Mouse (Mus musculus) frontal cortex, postnatal 25 days (tissue): ENCODE data around the gene Atp13a4.

ENCODE experiments used
- DNase-seq, 2 experiments: peaks; one replicate each; pipeline ENCODE4 v3.0.0; 2022; ENCODE audit warnings: low spot score in 2 of 2

Atp13a4 gene

DNA sequence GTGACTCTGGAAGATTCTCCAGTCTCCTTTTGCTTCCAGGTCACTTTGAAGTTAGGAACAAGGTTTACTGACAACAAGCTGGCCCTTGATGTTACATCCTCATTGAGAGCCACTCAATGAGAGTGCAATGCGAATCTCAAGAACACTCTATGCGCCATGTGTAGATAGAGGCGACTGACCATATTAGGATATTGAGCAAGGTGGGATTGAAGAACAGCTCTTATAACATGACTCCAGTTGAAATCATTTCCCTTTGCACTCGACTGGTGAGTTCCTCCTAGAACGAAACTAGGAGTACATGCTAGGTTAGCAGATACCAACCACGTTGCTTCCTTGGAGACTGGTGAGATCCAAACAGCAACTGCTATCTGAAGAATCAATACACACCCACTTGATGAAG, 64.3 kb downstream of the Atp13a4 start:
- no peak for DNase-seq

DNA sequence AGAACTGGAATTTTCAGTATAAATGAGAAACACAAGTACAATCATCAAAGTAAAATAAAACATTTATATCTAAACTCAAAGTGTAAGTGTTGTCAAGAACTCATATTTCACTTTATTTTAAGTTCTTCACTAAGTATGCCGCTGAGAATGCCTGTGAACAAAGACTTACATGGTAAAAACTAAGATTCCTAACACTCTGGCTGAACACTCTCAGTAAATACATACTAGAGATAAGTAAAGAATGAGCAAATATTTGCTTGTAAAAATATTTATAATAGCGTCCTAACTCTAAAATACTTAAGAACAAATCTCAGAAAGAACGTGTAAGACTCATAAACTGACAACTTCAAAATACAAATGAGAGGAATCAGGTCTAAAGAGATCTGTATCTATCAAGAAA, 80.9 kb downstream of the Atp13a4 start:
- no peak for DNase-seq

DNA sequence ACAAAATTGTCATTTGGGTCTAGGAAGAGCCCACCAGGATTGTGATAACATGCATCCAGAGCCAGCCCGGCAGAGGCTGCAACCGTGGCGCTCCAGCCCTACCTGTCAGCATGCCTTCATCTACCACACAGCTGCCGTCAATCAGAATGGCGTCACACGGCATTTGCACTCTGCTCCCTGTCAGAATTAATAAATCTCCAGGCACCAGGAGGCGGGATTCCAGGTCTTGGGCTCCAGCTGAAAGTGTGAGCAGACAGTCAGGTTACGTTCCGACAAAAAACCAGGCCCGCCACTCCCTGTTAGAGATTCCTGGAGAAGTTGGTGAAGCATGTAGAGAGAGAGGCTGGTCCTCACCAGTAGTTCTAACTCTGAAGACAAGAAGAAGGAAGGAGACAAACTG, 85.3 kb downstream of the Atp13a4 start:
- no peak for DNase-seq

DNA sequence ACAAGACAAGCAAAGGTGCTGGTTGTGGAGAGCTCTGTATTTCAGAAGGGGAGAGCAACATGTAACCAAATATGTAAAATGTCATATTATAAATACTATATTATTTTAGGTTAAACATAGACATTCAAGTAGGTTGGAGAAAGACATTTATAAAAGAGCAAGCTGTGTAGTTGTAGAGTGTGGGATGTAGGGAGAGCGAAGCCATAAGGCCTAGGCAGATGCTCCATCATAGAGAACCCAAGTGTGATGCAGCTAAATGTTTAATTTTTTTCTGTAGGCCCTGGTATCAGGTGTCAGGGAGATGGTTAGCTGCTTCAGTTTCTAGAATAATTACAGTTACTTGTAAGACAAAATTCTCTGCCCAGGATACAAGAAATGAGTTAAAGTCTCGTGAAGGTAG, 87.8 kb downstream of the Atp13a4 start:
- DNase-seq: no peak

DNA sequence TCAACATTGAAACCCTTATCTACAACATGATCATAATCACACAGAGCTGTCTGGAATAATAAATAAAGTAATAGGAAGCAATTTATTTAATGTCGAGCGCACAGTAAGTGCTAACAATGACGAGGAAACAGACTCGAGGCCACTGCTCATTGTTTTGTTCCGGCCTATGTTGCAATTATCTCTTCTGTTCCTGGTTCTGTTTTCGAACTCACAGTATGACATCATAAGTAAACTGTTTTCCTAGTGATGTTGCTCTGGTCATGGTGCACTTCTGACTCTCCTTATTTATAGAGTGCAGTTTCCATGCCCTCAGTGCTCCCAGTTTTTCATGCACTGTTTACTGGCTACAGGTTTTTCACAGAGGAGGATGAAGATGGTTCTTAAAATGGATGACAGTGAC, 91.4 kb downstream of the Atp13a4 start:
- no peak for DNase-seq

DNA sequence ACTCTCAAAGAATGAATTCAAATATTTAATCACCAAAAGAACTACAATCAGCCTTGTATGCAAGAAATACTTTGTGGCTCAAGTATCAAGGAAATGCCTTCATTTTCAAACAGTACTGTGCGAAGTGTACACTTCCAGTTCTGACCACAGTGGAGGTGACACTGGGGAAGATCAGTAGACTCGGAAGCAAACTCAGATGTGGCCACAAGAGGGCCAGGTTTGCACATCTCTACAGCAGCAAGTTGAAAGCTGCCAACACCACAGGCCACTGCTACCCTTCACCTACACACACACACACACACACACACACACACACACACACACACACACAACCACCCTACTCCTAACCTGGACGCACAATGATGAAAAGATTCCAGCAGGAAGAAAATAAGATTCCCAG, 93.0 kb downstream of the Atp13a4 start:
- peak in 1 of 2 experiments; percentile 19 for DNase-seq

DNA sequence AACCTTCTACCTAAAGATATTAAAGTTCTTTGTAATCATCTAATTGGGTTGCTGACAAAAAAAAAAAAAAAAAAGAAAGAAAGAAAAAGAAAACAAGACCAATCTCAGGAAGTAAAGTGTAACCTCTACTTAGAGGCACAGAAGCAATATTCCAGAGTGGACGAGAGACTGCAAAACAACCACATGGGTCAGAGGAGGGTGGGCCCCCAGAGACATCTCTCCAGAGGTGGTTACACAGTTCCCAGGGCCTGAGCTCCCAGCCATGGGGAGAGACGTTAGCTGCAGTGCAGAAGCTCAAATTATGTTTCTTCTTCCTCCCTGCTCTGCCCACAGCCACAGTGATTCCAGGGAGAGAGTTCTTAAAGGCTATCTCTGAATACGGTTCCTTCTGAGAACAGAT, 102.5 kb downstream of the Atp13a4 start:
- DNase-seq: no peak

DNA sequence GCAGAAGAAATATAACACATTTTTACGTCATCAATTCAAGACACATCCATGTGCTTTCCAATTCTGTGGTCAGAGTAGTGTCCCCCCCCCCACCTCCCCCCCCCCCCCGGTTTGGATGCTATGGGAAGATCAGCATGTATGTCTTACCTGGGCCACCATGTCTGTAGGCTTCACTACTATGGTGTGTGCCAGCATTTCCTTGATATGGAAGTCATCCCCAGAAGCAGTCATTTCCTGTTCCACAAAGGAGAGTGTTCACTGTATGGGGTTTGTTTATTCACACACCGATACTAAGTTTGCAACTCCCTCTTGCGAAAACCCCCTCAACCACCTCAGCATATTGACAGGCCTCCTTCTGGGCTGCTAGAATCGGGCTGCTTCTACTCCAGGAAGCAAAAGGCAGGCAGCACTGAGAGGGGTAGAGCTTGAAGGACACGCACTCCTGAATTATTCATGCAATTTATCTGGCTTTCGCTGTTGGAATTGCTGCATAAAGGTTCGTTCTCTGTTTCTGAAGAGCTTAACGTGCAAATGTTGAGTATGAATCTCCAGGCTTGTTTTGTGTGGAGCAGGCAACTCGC, 103.2 kb downstream of the Atp13a4 start:
- no peak for DNase-seq

DNA sequence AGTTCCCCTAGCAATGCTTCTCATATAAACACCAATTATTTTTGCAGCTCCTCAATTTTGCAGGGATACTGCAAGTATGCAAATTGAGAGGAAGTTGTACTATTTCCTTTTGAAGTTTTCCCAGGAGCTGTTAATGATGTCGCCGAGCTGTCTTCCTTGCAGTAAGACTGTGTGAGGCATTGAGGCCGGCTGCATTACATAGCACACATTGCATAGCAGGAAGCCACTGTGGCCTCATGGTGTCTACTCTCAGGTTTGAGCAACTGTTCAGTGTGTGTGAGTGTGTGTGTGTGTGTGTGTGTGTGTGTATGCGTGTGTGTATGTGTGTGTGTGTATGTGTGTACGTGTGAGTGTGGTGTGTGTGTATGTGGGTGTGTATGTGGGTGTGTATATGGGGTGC, 106.6 kb downstream of the Atp13a4 start:
- no peak for DNase-seq

DNA sequence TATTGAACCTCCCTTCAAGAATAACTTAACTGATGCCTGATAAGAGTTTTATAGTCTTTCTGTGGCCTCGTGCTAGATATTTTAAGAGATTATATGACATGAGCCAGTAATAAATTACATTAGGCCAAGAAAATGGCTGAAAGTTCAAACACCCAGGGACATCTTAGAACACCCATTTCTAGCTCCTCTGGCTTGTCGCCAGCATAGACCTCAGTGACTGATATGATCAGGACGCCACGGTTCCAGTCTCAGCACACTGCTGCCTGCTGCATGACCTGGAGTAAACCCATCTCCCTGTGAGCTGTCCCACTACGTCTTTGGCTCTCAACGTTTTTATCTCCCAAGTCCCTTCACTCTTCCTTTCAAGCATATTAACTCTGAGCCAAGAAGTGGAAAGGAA, 108.9 kb downstream of the Atp13a4 start:
- no peak for DNase-seq

DNA sequence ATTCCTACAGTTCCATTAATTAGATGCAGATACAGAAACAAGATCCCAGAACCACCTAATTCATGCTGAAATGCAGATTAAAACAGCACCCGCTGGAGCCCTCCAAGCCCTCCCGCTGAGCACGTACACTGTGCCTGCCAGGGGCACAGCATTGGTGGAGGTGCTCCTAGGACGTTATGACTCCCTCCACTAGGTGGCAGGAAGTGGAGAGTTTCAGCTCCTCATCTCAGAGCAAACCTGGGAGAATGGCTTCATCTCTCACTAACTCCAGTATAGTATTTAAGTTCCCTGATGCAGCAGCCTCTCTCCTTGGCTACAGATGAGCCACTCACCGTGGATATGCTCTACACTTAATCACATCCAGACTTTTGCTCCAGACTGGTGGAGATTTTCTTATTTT, 110.0 kb downstream of the Atp13a4 start:
- peak; percentile 13 to 26 for DNase-seq

DNA sequence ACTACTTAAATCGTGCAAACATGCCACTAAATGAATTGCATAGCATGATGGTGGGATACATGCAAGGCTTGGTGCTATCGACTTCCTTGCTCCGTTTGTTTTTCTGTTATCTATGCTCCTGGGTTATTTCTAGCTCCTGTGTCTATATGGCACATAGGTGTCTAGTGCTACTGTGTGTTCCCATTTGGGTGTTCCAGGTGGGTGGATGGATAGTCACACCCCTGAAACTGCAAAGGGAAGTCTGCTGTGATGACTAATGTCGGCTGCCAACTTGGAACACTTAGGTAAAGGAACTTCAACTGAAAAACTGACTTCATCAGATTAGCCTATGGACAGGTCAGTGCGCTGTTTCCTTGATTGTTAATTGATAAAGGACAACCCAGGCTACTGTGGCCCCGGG, 129.8 kb downstream of the Atp13a4 start:
- no peak for DNase-seq

DNA sequence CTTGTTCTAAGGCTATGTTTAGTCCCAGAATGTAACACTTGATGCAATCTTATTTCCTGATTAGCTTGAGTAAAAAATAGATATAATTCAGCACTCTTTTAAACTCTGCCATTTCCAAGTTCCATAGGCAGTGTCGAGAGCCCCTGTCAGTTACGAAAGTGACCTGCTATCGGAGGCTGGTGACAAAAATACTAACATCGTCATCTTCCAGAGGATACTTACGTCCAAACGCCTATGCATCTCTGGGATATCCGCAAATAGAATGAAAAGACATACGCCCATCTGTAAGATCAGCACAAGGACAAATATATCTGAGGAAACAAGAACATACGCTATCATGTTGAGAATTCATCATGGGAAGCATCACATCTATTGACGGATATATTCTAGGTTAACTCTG, 137.3 kb downstream of the Atp13a4 start:
- no peak for DNase-seq

DNA sequence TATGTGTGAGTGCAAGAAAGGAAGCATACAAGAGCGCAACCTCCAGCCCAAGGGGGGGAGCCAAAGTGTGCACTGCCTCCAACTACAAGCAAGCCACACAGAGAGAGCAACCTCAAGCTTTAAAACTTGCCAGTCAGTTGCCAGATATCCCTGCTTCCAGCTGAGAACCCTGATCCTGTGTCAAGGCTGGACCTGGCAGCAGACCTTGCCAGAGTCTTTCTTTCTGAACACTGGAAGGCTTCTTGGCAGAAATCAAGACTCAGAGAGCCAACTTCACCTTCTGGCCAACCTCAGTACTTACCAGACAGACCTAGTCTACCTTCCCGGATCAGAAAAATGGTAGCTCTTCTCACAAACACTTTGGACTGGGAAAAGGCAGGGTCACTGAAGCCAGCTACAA, 145.6 kb downstream of the Atp13a4 start:
- no peak for DNase-seq

DNA sequence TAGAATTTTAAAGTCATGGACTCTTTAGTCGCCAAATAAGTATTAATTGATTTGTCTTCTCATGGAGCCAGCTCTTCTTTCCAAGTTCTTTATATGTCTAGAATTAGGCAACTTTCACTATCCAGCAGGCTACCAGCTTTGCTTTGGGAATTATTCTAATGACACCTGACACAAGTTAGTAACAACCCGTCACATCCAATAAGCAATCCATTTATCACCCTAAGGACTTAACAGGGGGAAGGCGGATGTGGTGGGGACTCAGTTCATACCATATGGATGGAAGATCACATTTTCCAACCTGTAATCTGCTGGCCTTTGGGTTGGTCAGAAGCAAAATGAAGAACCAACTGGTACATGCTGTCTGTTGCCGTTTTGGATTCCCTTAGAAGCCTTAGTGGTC, 159.9 kb downstream of the Atp13a4 start:
- no peak for DNase-seq

DNA sequence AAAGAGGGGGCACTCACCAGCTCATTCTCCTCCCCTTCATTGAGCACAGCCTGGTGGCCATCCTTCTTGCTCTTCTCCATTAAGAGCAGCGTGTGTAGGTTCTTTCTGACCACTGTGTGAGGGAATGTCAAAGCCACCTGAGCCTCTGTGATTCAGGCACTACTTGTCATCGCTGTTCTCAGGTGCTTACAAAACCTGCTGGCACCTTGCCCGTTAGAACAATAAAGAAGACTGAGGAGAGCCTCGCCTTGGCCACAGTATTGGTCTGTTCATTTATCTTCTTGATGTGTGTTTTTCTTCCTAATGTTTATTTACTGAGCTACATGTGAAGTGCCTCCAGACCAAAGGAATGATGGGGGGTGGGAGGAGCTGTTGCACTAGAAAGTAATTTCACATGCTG, 166.2 kb downstream of the Atp13a4 start, which contains the start of gene Atp13a5:
TSS of gene Atp13a5 (minus strand) at position 275 of the 400 bp plus-strand sequence.
- DNase-seq: no peak

DNA sequence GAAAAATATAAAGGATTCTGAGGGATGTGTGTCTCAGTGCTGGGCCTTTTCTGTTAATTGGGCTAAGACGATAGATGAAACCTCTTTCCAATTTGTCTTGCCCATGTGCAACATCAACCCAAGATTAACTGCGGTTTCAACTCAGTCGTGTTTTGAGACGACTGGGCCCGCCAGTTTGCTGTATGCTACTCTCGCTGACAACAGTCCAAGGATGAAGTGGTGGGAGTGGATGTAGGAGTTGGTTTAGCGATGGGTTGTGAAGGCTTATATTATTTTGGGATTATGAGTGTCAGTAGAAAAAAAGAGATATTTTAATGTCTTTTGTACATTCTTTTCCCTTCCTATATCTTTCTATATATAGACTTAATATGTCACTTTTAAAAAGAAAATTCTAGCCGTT, 170.0 kb downstream of the Atp13a4 start:
- DNase-seq: peak in 1 of 2 experiments; percentile 17
